Comparison of ENCODE assay signal across 25 mouse cellular contexts in genomic region chr12:69888345-69888744, GRCm38 (mm10). TPM values are rescaled to one million over a fixed set of nuclear protein-coding genes. Genes with fewer than 3 reads are reported as not detected.
DNase-seq lines count a peak whose midpoint lies in the region; ATAC-seq and TF ChIP-seq lines count a peak whose summit lies in the region.
"Had no signal": no experiment of that assay in that cellular context is flagged by ENCODE, and none has a peak within 500 bp of the region (broad histone marks: within the 10 kb centered on the region; RNA-seq: fewer than 3 reads in every experiment).

No protein-coding gene starts in this region.

- H3K4me1 ChIP-seq in liver, postnatal 0 days (ENCODE audit: insufficient read depth) = peaks cover 38% of the 10 kb centered on the region
- peaks cover 56% of the 10 kb centered on the region for H3K4me1 ChIP-seq in liver, embryonic 12.5 days
- H3K4me1 ChIP-seq in midbrain, embryonic 14.5 days (ENCODE audit: control insufficient read depth, insufficient read depth, low read length) = peaks cover 13% of the 10 kb centered on the region

- no peak overlapping the region for H3K4me3 ChIP-seq in liver, postnatal 0 days (ENCODE audit: low read depth, low read length)
- no peak overlapping the region for H3K4me3 ChIP-seq in liver, embryonic 12.5 days
- no peak overlapping the region for H3K4me3 ChIP-seq in midbrain, embryonic 14.5 days (replicated peaks; ENCODE audit: low read depth, low read length)
- H3K4me3 ChIP-seq: embryonic facial prominence, embryonic 12.5 days; embryonic facial prominence, embryonic 15.5 days; erythroblast, embryonic 14.5 days; hindbrain, embryonic 15.5 days; intestine, embryonic 15.5 days had no signal

- ATAC-seq in liver, postnatal 0 days = no peak
- ATAC-seq in liver, embryonic 12.5 days = no peak
- ATAC-seq in midbrain, embryonic 14.5 days (ENCODE audit: low FRiP score, low TSS enrichment) = no peak
- ATAC-seq: forebrain, embryonic 14.5 days; forebrain, postnatal 0 days; intestine, embryonic 15.5 days had no signal

- no peak for TF ChIP-seq EP300 in liver, postnatal 0 days (IDR thresholded peaks at IDR 0.05; ENCODE audit: low read depth)

- TF ChIP-seq CTCF in liver, postnatal 0 days (IDR thresholded peaks at IDR 0.05; ENCODE audit: low read depth) = no peak

- no peak overlapping the region for H3K27ac ChIP-seq in liver, postnatal 0 days (ENCODE audit: low read depth)
- no peak overlapping the region for H3K27ac ChIP-seq in liver, embryonic 12.5 days
- H3K27ac ChIP-seq in midbrain, embryonic 14.5 days (replicated peaks; ENCODE audit: low read depth, low read length) = no peak overlapping the region
- H3K27ac ChIP-seq: embryonic facial prominence, embryonic 12.5 days; embryonic facial prominence, embryonic 15.5 days; hindbrain, embryonic 15.5 days; intestine, embryonic 15.5 days had no signal

- 74% methylated on average over 1 of the region's 1 CpGs for WGBS in liver, postnatal 0 days (ENCODE audit: insufficient replicate concordance)
- WGBS in liver, embryonic 12.5 days (ENCODE audit: insufficient replicate concordance) = 67% methylated on average over 1 of the region's 1 CpGs
- WGBS in midbrain, embryonic 14.5 days = 70% methylated on average over 1 of the region's 1 CpGs

- H3K4me2 ChIP-seq in liver, postnatal 0 days (ENCODE audit: low read depth, low read length) = no peak overlapping the region
- H3K4me2 ChIP-seq in liver, embryonic 12.5 days = no peak overlapping the region
- no peak overlapping the region for H3K4me2 ChIP-seq in midbrain, embryonic 14.5 days (ENCODE audit: low read length)
- H3K4me2 ChIP-seq: embryonic facial prominence, embryonic 12.5 days; embryonic facial prominence, embryonic 15.5 days; heart, embryonic 11.5 days; hindbrain, embryonic 15.5 days; intestine, embryonic 15.5 days had no signal

- no peaks in the 10 kb centered on the region for H3K9me3 ChIP-seq in liver, postnatal 0 days (ENCODE audit: low read length)
- H3K9me3 ChIP-seq in liver, embryonic 12.5 days (replicated peaks) = no peaks in the 10 kb centered on the region
- H3K9me3 ChIP-seq in midbrain, embryonic 14.5 days (ENCODE audit: control insufficient read depth, low read length) = no peaks in the 10 kb centered on the region
- H3K9me3 ChIP-seq: embryonic facial prominence, embryonic 12.5 days; embryonic facial prominence, embryonic 15.5 days; hindbrain, embryonic 15.5 days; intestine, embryonic 15.5 days had no signal

- peaks cover 5% of the 10 kb centered on the region; the same call in 1 of the 2 replicates for H3K36me3 ChIP-seq in liver, postnatal 0 days (replicated peaks; ENCODE audit: insufficient read depth, low read length)
- peaks cover 33% of the 10 kb centered on the region for H3K36me3 ChIP-seq in liver, embryonic 12.5 days
- no peaks in the 10 kb centered on the region for H3K36me3 ChIP-seq in midbrain, embryonic 14.5 days (ENCODE audit: control insufficient read depth, insufficient read depth, low read length)
- H3K36me3 ChIP-seq: embryonic facial prominence, embryonic 15.5 days; hindbrain, embryonic 15.5 days; intestine, embryonic 15.5 days had no signal

- no peaks in the 10 kb centered on the region for H3K27me3 ChIP-seq in liver, postnatal 0 days (ENCODE audit: insufficient read depth, low read length)
- H3K27me3 ChIP-seq in liver, embryonic 12.5 days (replicated peaks) = no peaks in the 10 kb centered on the region
- H3K27me3 ChIP-seq in midbrain, embryonic 14.5 days (ENCODE audit: control insufficient read depth, insufficient read depth, low read length) = no peaks in the 10 kb centered on the region
- H3K27me3 ChIP-seq: embryonic facial prominence, embryonic 12.5 days; embryonic facial prominence, embryonic 15.5 days; hindbrain, embryonic 15.5 days; intestine, embryonic 15.5 days had no signal

- 0 out of 2 replicates have a peak overlapping the region, but pooled peaks have one; percentile 6 for H3K9ac ChIP-seq in liver, postnatal 0 days (replicated peaks)
- H3K9ac ChIP-seq in liver, embryonic 12.5 days = no peak overlapping the region
- no peak overlapping the region for H3K9ac ChIP-seq in midbrain, embryonic 14.5 days (replicated peaks; ENCODE audit: low read length)
- H3K9ac ChIP-seq: embryonic facial prominence, embryonic 15.5 days; forebrain, postnatal 0 days; hindbrain, embryonic 15.5 days; intestine, embryonic 15.5 days had no signal

- peak; percentile 1 for DNase-seq in heart, adult 11 months
- DNase-seq in heart, postnatal 4 days = no peak
- no peak for DNase-seq in liver, postnatal 0 days
- DNase-seq in 3T3-L1 (ENCODE audit: low read depth, low spot score) = peak; percentile 49
- peak; percentile 48 for DNase-seq in Muller cell, postnatal 12 days (ENCODE audit: inconsistent ontology term)
- no peak for DNase-seq in retina, embryonic 14.5 days (ENCODE audit: low spot score)
- DNase-seq in midbrain, embryonic 14.5 days = no peak
- DNase-seq: adrenal gland, adult 2 months; adrenal gland, postnatal 14 days; cerebellum, adult 11 months; cerebellum, adult 2 months; cerebellum, adult 9-11 months; cerebellum, postnatal 25 days; forebrain, postnatal 0 days; gastrocnemius, postnatal 10 days; gastrocnemius, postnatal 36 days; heart, postnatal 36 days had no signal

RNA-seq across cellular contexts. Expression of gene Atl1, which starts 4.1 kb away (rescaled TPM):
- 10 to 100 TPM; 10.1 to 11.0 TPM for total RNA-seq in heart, postnatal 4 days (2021)
- 1.0 and 1.1 TPM in 2 replicates for polyA plus RNA-seq in liver, postnatal 0 days (2015; fragmentation: Nextera tagmentation; extraction: Ambion mirVana)
- polyA plus RNA-seq in liver, embryonic 12.5 days (2016; fragmentation: Nextera tagmentation; extraction: Ambion mirVana) = 1.7 and 2.2 TPM in 2 replicates
- polyA plus RNA-seq in midbrain, embryonic 14.5 days (2014; fragmentation: Nextera tagmentation; extraction: Ambion mirVana) = 140 and 157 TPM in 2 replicates

RNA-seq across cellular contexts. Expression of gene Map4k5, which starts 4.7 kb away (rescaled TPM):
- 10 to 100 TPM; 41.9 to 44.7 TPM for total RNA-seq in heart, postnatal 4 days (2021)
- 11.7 and 11.8 TPM in 2 replicates for polyA plus RNA-seq in liver, postnatal 0 days (2015; fragmentation: Nextera tagmentation; extraction: Ambion mirVana)
- 31.8 and 34.1 TPM in 2 replicates for polyA plus RNA-seq in liver, embryonic 12.5 days (2016; fragmentation: Nextera tagmentation; extraction: Ambion mirVana)
- 25.4 and 40.0 TPM in 2 replicates for polyA plus RNA-seq in midbrain, embryonic 14.5 days (2014; fragmentation: Nextera tagmentation; extraction: Ambion mirVana)

Comparison
In these comparisons a context has a peak if more than half of its experiments do, and no peak if none do; other contexts are left out.
1. DNase-seq: peak in heart, adult 11 months (single experiment), 3T3-L1 (single experiment) and Muller cell, postnatal 12 days (single experiment); none in heart, postnatal 4 days (single experiment), liver, postnatal 0 days (single experiment), retina, embryonic 14.5 days (single experiment) and midbrain, embryonic 14.5 days (single experiment).
2. RNA of gene Atl1, which starts 4.1 kb away (polyA plus RNA-seq): 140 to 157 TPM in midbrain, embryonic 14.5 days; 1.7 to 2.2 TPM in liver, embryonic 12.5 days and 1.0 to 1.1 TPM in liver, postnatal 0 days; every median in the first group is over 10 times any median in the second.